Mouse (Mus musculus): ENCODE data around the gene Gm10134.
A peak's percentile ranks its signal among the peaks of the same experiment; 100 is the strongest.

Gm10134 gene

DNA sequence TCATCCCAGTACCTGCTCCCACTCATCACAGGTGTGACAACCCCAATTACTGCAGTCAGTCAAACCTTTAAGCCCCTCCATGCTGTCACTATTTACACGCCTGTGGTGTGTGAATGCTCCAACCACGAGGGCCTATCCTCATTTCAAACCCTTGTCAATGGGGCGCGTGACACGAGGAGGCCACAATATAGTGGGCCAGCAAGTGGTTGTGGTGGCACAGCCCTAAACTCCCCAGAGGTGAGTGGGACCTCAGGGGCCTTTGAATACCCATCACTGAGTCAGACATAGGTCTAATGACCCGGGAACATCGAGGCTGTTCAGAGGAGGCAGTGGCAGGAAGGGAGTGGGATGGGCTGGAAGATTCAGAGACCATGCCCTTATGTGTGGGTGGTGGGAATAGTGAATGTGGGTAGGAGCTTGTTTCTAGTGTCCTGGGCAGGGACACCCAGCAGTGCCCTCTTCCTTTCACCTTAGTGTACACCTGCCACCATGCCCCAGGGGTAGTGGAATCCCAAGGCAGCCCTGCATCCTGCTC lies 28.1 kb downstream of the Gm10134 start:
- DNase-seq, result no peak

DNA sequence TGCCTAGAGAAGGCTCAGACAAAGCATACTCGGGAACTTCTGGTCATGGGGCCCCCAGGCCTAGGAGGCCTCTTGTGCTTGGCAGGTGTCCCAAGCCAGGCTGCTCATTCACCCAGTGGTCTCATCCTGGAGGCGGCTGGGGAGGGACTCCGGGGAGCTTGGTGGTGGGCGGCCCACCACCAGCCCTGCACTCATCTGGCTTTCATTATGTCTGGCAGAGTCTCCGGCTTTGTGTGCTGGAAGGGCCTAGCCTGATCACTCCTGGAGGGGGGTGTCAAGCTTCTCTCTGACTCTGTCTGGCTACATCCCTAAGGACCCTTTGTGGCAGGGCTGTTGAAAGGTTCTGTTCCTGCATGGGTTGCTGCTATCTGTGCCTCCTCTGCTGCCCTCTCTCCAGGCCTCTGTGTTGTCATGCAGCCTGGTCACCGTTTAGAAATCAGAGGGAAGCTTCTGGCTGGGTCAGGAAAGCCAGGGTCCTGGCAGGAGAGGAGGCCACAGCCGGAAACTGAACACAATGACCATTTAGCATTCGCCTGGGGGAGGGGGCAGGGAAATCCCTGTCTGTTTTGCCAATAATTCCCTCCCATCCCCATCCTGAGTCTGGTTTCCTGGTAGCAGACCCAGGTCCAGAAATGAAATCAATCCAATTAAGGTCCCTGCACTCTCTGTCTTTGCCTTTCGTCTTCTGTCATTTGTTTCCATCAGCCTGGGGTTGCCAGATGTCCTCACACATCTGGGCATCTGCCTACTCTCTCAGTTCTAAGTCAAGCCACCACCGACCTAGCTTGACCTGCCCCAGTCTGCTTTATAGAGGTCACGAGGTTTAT lies 28.8 kb downstream of the Gm10134 start:
- peak; percentile 54 for DNase-seq

DNA sequence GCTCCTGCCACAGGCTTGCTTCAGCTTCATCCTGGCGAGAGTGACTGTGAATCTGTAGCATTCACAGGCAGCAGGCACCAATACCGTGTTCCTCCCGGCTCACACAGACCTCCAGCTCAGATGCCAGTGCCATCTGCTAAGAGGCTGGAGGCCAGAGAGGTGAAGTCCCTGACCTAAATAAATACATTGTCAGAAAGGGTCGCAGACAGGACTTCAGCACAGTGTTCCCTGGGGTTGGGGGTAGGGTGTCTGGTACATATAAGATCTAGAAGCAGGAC lies 29.3 kb downstream of the Gm10134 start:
- no peak for DNase-seq

GRCm38 (mm10) chr2:28535650-28536049 lies 29.8 kb downstream of the Gm10134 start:
- peak; percentile 69 for DNase-seq

DNA sequence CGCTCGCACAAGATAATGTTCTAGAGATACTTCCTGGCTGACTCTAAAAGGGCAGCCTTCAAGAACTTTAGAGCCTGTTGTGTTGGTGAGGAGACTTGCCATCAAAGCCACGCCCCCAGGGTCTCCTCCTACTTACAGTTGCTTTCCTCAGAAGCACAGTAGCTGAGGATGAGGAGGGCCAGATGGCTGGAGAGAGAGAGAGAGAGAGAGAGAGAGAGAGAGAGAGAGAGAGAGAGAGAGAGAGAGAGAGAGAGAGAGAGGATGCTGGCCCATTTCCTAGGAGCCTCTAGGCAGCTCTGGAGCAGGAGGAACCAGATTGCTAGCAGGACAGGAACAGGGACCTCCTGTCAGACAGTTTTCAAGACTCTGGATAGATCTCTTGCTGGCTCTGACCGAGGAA lies 30.3 kb downstream of the Gm10134 start:
- DNase-seq, result peak; percentile 53

- no peak for DNase-seq
Observed at GRCm38 (mm10) chr2:28536766-28537633, 31.1 kb downstream of the Gm10134 start.

- no peak for DNase-seq
Observed at GRCm38 (mm10) chr2:28537634-28537920, 31.7 kb downstream of the Gm10134 start.

DNA sequence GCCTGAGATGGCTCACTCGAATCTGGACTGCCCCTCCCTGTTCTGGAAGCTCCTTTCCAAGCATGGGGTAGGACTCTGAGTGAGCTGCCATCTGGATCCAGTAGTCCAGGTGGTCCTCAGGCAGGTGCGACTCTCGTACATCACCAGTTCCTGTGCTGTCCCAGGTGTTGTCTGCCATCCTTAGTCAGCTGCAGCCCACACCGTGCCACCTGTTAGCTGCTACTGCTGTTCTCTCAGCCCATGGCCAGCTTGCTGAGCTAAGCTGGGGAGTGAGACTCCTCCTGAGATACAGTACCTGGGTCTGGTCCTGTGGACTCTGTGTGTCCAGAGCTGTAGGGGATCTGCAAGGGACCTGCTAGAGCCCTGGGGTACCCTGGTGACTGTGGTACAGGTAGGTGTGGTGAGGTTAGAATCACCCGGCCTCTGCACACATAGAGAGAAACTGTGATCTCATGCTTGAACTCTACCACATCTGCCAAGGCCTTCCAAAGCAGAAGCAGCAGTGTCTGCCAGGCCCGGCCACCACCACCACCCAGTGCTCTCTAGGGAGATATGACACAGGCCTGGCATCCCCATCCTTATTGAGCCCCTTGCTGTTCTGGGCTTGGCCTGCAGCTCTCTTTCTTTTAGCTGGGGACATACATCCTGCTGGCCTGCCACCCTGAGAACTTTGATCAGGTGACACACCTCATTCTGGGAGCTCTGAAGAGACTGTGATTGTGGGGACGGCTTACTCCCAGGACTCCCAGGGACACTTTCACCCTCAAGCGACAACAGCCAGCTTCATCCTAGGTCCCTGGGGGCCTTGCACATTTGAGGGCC lies 32.3 kb downstream of the Gm10134 start:
- DNase-seq, result no peak

DNA sequence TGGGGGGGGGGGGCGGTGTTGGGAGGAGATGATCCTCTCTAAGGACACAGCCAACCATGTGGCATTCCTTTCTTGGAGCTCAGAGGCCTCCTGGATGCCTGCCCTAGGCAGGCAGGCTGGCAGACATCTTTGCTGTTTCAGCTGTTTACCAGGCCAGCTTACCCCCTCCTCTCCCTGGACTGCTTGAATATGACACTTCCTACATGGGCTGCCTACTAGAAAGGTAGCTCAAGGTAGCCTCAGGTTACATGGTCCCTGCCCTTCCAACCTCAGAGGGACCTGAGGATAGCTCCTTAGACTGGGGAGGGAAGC lies 32.9 kb downstream of the Gm10134 start:
- peak; percentile 48 for DNase-seq

DNA sequence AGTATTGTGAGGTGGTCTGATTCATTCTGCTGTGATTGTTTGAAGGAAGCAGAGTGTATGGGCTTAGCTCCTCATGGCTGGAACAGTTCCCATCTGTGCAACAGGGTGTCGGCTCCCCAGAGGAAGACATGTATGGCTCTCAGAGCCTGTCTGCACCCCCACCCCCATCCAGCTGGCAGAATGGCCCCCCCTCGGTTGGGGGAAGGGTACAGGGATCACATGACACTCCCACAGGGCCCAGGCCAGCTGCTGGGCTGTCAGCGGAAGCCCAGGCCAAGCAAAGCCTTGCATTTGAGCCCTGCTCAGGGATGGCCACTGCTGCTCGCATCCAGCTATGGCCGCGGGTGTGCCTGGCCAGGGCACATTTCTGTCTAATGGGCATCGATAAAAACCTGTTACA lies 33.3 kb downstream of the Gm10134 start:
- peak; percentile 88 for DNase-seq

DNA sequence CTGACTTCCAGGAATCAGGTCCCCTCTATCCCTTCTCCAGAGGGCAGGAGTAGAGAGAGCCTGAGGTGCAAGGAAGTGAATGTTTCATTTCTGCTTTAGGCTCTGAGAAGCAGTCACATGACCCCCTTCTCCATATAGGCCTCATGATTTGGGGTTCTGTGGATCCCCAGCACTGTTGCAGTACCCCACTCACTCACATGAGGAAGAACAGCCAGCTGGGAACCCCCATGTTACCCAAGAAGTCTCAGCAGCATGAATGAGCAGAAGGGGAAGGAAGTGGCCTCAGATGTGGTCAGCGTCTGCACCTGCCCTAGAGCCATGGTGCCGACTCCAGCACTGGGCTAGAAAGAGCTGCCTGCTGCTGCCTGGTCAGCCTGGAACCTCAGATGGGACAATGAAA lies 34.1 kb downstream of the Gm10134 start:
- DNase-seq, result no peak

- no peak for DNase-seq
Observed at GRCm38 (mm10) chr2:28540587-28541227, 34.8 kb downstream of the Gm10134 start.

- DNase-seq, result no peak
Observed at GRCm38 (mm10) chr2:28543894-28544293, 38.0 kb downstream of the Gm10134 start.

GRCm38 (mm10) chr2:28545976-28546375 lies 40.1 kb downstream of the Gm10134 start:
- DNase-seq, result peak; percentile 81

GRCm38 (mm10) chr2:28546560-28546959 lies 40.7 kb downstream of the Gm10134 start:
- no peak for DNase-seq

DNA sequence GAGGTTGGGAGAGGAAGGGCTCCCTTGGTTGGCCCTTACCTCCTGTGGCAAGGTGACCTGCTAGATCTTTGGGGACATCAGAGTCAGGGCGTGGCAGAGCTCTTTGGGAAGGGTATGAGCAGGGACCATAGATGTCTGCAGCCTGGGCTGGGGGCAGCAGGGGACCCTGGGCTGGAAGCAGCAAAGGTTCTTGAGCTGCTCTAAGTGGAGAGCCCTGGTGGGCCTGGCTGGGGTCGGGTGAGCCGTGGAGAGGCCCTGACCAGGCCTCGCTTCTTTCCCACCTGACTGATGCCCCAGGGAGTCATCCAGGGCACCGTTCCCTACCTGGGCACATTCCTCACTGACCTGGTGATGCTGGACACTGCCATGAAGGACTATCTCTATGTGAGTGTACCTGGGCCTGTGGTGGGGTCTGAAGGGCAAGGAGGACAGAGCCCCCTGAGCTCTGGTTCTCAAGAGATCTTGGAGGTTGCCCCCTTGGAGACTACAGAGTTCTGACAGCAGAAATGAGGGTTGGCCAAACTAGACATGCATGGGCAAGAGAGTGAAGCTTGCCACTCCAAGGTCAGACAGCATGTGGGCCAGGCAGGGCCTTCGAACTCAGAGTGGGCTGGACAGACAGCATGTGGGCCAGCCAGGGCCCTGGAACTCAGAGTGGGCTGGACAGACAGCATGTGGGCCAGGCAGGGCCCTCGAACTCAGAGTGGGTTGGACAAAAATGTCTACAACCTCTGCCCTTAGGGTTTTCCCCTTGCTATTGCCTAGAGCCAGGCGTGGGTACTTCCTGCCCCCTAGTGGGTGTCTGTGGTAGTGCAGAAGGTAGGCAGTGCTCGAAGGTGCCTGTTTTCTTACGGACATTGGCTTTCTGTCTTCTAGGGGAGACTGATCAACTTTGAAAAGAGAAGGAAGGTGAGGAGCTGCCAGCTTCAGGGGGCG lies 41.6 kb downstream of the Gm10134 start:
- peak; percentile 86 for DNase-seq

- DNase-seq, result no peak
Observed at GRCm38 (mm10) chr2:28549157-28549556, 43.3 kb downstream of the Gm10134 start.

GRCm38 (mm10) chr2:28552301-28552700 lies 46.4 kb downstream of the Gm10134 start:
- no peak for DNase-seq

Data from retina, postnatal 1 day (tissue).